Mouse (Mus musculus) 3134 (cell line): ENCODE results near the gene Zfp966.
"Not testable (repeated sequence)": the region's sequence is repeated elsewhere in the genome, so short reads cannot be mapped to it uniquely, and the experiment has no call there.

Source experiments
- DNase-seq: peaks from one replicate; pipeline ENCODE4 v3.0.0-alpha.2; 2011; ENCODE audit warnings: low spot score; ENCODE audit not compliant: insufficient read length; ENCODE audit errors: extremely low read depth

Gene Zfp966

GRCm38 (mm10) chr2:175931000-175931399, at the start of gene Zfp966:
Gene Zfp966 (minus strand): TSS chr2:175931100.
- DNase-seq, result not testable (repeated sequence)

- not testable (repeated sequence) for DNase-seq
Measured at GRCm38 (mm10) chr2:175965031-175965430, 34.1 kb upstream of the Zfp966 start, which contains the start of gene Gm2026. Gene Gm2026 (plus strand): TSS chr2:175965331.

- DNase-seq, result not testable (repeated sequence)
Measured at GRCm38 (mm10) chr2:175869024-175869423, 61.9 kb downstream of the Zfp966 start, which contains the start of gene Gm6710. Gene Gm6710 (plus strand): TSS chr2:175869219.
